Mouse (Mus musculus): ENCODE measurements around the gene Mtg1.

Gene Mtg1

GRCm38 (mm10) chr7:140137135-140138020, at the start of gene Mtg1:
Gene Mtg1, plus strand, starts transcription at chr7:140137564.
- DNase-seq (ENCODE audit: low spot score), result peak; percentile 92

DNA sequence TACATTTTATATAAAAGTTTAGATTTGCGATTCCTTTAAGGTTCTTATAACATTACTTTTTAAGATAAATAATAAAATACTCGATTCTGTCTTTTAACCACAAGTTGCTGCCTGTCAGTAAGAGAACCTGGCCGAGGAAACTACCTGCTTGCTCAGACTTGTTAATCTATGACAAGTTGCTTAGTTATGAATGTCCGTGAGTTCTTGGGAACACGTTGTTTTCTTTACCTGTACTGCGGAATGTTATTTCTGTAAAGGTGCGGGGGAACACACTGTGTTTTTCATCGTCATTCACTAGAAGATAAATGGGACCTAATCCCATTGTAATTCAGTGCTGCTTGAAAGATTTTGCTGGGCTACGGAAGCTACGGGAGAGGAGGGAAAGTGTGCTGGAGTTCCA, 46.8 kb upstream of the Mtg1 start:
- no peak for DNase-seq (ENCODE audit: low spot score)

GRCm38 (mm10) chr7:140092924-140093528, 44.3 kb upstream of the Mtg1 start, which contains the start of gene Prap1:
Gene Prap1, plus strand, starts transcription at chr7:140093395.
- no peak for DNase-seq (ENCODE audit: low spot score)

DNA sequence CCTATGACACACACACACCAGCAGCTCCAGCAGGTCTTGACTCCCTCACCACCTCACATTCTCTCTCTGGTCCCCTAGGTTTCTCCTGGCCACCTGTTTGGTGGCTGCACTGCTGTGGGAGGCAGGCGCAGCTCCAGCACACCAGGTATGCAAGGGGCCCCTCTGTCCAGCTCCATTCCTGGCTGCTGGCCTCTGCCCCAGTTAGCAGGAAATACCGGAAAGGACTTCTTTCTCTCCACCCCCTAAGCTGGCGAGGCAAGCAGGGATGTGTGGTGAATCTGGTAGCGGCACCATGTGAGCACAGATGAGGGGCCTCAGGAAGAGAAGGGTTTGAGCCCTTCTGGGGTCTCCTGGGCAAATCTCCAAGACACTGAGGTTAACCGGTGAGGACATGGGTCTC, 42.4 kb upstream of the Mtg1 start:
- DNase-seq (ENCODE audit: low spot score), result no peak

- DNase-seq (ENCODE audit: low spot score), result no peak
Observed at GRCm38 (mm10) chr7:140095556-140095955, 41.8 kb upstream of the Mtg1 start.

GRCm38 (mm10) chr7:140096055-140096454, 41.3 kb upstream of the Mtg1 start:
- DNase-seq (ENCODE audit: low spot score), result no peak

DNA sequence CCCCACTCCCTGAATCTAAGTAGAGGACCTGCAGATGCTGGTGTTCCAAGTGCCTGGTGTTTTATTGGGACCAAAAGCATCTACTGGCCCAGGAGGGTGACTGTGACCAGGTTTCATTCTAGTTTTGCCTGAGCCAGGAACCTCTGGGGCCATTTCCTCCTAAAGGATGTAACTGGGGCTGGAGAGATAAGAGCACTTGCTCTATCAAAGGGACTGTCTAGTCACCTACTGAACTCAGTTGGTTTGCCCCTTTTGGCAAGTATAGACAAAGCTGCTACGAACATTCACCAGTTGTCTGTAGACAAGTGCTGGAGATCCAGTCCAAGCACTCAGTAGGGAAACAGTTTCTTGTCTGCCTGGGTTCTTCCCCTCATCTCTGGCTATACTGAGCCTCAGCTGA, 38.9 kb upstream of the Mtg1 start:
- DNase-seq (ENCODE audit: low spot score), result no peak

- no peak for DNase-seq (ENCODE audit: low spot score)
Observed at GRCm38 (mm10) chr7:140101498-140101897, 35.9 kb upstream of the Mtg1 start.

GRCm38 (mm10) chr7:140101993-140102860, 35.1 kb upstream of the Mtg1 start, which contains the start of gene Fuom:
Gene Fuom, minus strand, starts transcription at chr7:140102441.
- peak; percentile 77 for DNase-seq (ENCODE audit: low spot score)

DNA sequence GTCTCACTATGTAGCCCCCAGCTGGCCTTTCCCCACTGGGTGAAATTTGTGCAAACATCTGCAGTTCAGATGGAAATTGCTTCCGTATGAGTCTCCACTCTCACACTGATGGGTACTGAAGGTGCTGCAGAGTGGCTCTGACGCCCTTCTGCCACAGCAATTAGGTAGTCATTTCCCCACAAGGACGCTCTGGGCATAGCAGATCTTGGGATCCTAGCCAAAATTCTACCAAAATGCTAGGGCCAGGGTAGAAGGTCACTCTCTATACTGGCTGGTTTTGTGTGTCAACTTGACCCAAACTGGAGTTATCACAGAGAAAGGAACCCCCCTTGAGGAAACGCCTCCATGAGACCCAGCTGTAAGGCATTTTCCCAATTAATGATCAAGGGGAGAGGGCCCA, 33.4 kb upstream of the Mtg1 start:
- no peak for DNase-seq (ENCODE audit: low spot score)

- no peak for DNase-seq (ENCODE audit: low spot score)
Observed at GRCm38 (mm10) chr7:140111943-140112342, 25.4 kb upstream of the Mtg1 start.

GRCm38 (mm10) chr7:140115583-140116328, 21.6 kb upstream of the Mtg1 start, which contains the start of gene Paox:
Gene Paox, plus strand, starts transcription at chr7:140115799.
- DNase-seq (ENCODE audit: low spot score), result peak; percentile 62

GRCm38 (mm10) chr7:140116329-140117054, 20.9 kb upstream of the Mtg1 start, which contains the start of gene Echs1:
Gene Echs1, minus strand, starts transcription at chr7:140116476.
- DNase-seq (ENCODE audit: low spot score), result peak; percentile 85

GRCm38 (mm10) chr7:140120484-140120883, 16.9 kb upstream of the Mtg1 start:
- DNase-seq (ENCODE audit: low spot score), result no peak

DNA sequence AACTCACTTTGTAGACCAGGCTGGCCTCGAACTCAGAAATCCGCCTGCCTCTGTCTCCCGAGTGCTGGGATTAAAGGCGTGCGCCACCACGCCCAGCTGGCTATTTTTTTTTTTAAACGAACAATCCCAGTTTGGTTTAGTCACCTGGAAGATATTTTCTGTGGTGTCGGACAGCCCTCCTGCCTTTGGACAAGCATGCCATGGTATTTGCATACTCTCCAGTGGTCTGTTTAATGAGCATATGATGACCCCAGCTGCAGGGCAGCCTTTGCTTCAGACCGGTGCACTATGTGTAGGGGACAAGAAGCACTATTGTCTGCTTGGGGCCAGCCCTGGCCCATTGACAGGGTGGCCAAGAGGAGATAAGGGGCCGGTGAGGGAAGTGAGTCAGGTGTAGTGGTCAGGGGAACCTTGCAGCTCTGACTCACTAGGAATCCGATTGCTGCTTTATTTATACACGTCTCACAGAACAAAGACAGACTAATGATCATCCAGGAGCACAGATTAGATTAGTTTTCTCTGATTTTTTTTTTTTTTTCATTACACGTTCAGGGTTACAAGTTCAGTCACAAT, 15.9 kb upstream of the Mtg1 start:
- no peak for DNase-seq (ENCODE audit: low spot score)

DNA sequence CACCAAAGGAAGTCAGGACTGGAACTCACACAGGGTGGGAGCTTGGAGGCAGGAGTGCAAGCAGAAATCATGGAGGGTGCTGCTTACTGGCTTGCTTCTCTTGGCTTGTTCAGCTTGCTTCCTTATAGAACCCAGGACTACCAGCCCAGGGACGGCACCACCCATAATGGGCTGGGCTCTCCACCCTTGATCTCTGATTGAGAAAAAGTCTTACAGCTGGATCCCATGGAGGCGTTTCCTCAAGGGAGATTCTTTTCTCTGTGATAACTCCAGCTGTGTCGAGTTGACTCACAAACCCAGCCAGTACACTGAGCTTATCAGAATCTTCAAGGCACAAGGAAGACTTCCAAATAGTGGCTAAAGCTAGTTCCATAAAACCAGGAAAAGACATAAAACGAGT, 14.6 kb upstream of the Mtg1 start:
- no peak for DNase-seq (ENCODE audit: low spot score)

GRCm38 (mm10) chr7:140124382-140124781, 13.0 kb upstream of the Mtg1 start:
- DNase-seq (ENCODE audit: low spot score), result no peak

DNA sequence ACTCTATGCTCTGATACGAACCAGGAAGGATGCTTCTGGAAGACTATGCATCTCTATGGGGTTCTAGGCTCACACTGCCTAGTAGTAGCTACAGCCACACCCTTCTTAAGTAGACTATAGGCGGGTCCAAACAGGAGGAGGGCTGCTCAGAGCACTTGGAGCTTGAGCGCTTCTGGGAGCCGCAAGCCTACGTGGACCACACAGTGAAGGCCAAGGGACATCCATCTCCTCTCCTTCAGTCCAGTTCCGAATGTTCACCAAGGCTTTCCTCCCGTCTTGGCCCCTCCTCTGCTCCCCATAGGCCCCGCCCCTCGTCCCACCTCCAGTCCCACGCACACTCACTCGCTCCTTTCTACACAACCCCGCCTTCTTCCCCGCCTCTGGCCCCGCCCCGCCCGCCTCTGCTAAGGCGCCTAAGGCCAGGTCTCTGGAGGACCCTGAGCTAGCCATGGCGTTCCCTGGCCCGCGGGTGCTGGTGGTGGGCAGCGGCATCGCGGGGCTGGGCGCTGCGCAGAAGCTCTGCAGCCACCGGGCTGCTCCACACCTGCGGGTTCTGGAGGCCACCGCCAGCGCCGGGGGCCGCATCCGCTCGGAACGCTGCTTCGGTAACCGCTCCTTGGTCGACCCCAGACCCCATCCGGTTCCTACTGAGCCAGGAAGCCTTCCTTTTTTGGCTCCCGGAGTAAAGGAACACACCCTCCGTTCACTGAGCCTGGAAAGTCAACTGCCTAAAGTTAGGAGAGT, 11.9 kb upstream of the Mtg1 start:
- peak; percentile 90 for DNase-seq (ENCODE audit: low spot score)

DNA sequence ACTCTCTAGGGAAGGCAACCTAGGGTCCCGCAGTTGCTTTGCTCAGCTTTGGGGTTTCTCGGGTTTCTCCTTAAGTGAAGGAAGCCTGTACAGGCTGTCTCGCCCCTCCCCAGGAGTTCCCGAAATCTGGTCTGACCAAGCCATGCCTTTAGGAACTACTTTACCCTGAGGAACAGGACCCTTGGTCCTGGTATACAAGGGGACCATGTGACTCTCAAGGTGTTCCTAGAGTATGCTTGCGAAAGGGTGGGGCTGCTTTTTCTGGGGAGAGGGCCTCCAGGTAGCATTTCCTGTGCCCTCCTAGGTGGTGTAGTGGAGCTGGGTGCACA, 11.4 kb upstream of the Mtg1 start:
- no peak for DNase-seq (ENCODE audit: low spot score)

DNA sequence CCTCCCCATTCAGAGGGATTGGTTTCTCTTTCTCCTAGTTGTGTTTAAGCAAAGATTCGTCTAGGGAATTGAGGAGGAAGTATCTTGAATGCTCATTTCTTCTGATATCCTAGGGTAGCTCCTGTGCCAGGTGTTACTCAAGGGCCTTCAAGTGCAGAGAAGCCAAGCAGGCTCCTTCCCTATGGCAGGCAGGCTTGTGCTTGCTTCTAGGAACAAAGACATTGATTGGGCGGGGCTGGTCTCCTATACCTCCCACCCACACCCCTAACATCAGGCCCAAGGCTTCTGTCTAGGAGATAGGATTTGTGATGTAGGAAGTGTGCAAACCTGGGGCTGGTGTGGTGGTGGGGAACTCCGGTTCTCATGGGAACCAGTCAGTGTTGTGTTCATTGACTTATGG, 10.4 kb upstream of the Mtg1 start:
- no peak for DNase-seq (ENCODE audit: low spot score)

Data from testis, postnatal 14 days (tissue).